Mouse (Mus musculus): Measurements from ENCODE around the gene Bst1. TPM values are rescaled to one million over a fixed set of nuclear protein-coding genes. Genes with fewer than 3 reads are reported as not detected.

The Bst1 gene
- polyA plus RNA-seq, 1 experiment, result 5.6 TPM

- 22% methylated on average over 3 of the region's 3 CpGs for WGBS
- no peak for TF ChIP-seq CTCF (IDR thresholded peaks at IDR 0.05; ENCODE audit: extremely low read depth, insufficient read depth, insufficient read length, insufficient replicate concordance)
- no peak; the same call in 1 of the 2 replicates for TF ChIP-seq POLR2A (IDR thresholded peaks at IDR 0.05; ENCODE audit: low read depth, low read length)
- H3K36me3 ChIP-seq (ENCODE audit: control insufficient read depth, insufficient read depth, low read length), result no peaks in the 10 kb centered on the region
- H3K27me3 ChIP-seq (ENCODE audit: control insufficient read depth, insufficient read depth, low read length), result no peaks in the 10 kb centered on the region
- H3K27ac ChIP-seq (ENCODE audit: insufficient read depth, low read length), result 0 out of 2 replicates have a peak overlapping the region, but pooled peaks have one; percentile 34
- H3K4me3 ChIP-seq (ENCODE audit: extremely low read depth, insufficient read depth, insufficient read length), result no peak overlapping the region
- DNase-seq (ENCODE audit: low read depth in 1 of 2, low spot score in 2 of 2), result peak; percentile 67 to 77
- H3K4me1 ChIP-seq (ENCODE audit: control insufficient read depth, insufficient read depth, insufficient read length), result peaks cover 5% of the 10 kb centered on the region; the same call in 1 of the 2 replicates
Observed at GRCm38 (mm10) chr5:43824580-43824979, 5.9 kb downstream of the Bst1 start.

- no peak for DNase-seq (ENCODE audit: low read depth in 1 of 2, low spot score in 2 of 2)
- TF ChIP-seq POLR2A (IDR thresholded peaks at IDR 0.05; ENCODE audit: low read depth, low read length) (no peak), CTCF (IDR thresholded peaks at IDR 0.05; ENCODE audit: extremely low read depth, insufficient read depth, insufficient read length, insufficient replicate concordance) (no peak)
- WGBS, result 80% methylated on average over 2 of the region's 2 CpGs
- Histone ChIP-seq H3K4me3 (ENCODE audit: extremely low read depth, insufficient read depth, insufficient read length) (no peak overlapping the region), H3K27ac (ENCODE audit: insufficient read depth, low read length) (no peak overlapping the region), H3K27me3 (ENCODE audit: control insufficient read depth, insufficient read depth, low read length) (no peaks in the 10 kb centered on the region), H3K36me3 (ENCODE audit: control insufficient read depth, insufficient read depth, low read length) (no peaks in the 10 kb centered on the region), H3K4me1 (ENCODE audit: control insufficient read depth, insufficient read depth, insufficient read length) (peaks cover 4% of the 10 kb centered on the region; the same call in 1 of the 2 replicates)
Observed at GRCm38 (mm10) chr5:43826883-43827282, 8.2 kb downstream of the Bst1 start.

GRCm38 (mm10) chr5:43827366-43827765 is 8.7 kb downstream of the Bst1 start:
- H3K27ac ChIP-seq (ENCODE audit: insufficient read depth, low read length), result no peak overlapping the region
- DNase-seq (ENCODE audit: low read depth in 1 of 2, low spot score in 2 of 2), result no peak
- no peak overlapping the region for H3K4me3 ChIP-seq (ENCODE audit: extremely low read depth, insufficient read depth, insufficient read length)
- H3K27me3 ChIP-seq (ENCODE audit: control insufficient read depth, insufficient read depth, low read length), result no peaks in the 10 kb centered on the region
- WGBS, result 78% methylated on average over 9 of the region's 9 CpGs
- no peaks in the 10 kb centered on the region for H3K36me3 ChIP-seq (ENCODE audit: control insufficient read depth, insufficient read depth, low read length)
- H3K4me1 ChIP-seq (ENCODE audit: control insufficient read depth, insufficient read depth, insufficient read length), result peaks cover 4% of the 10 kb centered on the region; the same call in 1 of the 2 replicates
- TF ChIP-seq CTCF (IDR thresholded peaks at IDR 0.05; ENCODE audit: extremely low read depth, insufficient read depth, insufficient read length, insufficient replicate concordance) (no peak), POLR2A (IDR thresholded peaks at IDR 0.05; ENCODE audit: low read depth, low read length) (no peak)

- H3K36me3 ChIP-seq (ENCODE audit: control insufficient read depth, insufficient read depth, low read length), result no peaks in the 10 kb centered on the region
- no peaks in the 10 kb centered on the region for H3K27me3 ChIP-seq (ENCODE audit: control insufficient read depth, insufficient read depth, low read length)
- H3K4me1 ChIP-seq (ENCODE audit: control insufficient read depth, insufficient read depth, insufficient read length), result no peaks in the 10 kb centered on the region; the same call in 1 of the 2 replicates
- no peak overlapping the region for H3K4me3 ChIP-seq (ENCODE audit: extremely low read depth, insufficient read depth, insufficient read length)
- DNase-seq (ENCODE audit: low read depth in 1 of 2, low spot score in 2 of 2), result no peak
- WGBS, result 87% methylated on average over 7 of the region's 7 CpGs
- TF ChIP-seq CTCF (IDR thresholded peaks at IDR 0.05; ENCODE audit: extremely low read depth, insufficient read depth, insufficient read length, insufficient replicate concordance) (no peak), POLR2A (IDR thresholded peaks at IDR 0.05; ENCODE audit: low read depth, low read length) (no peak)
- no peak overlapping the region for H3K27ac ChIP-seq (ENCODE audit: insufficient read depth, low read length)
Observed at GRCm38 (mm10) chr5:43836590-43836989, 17.9 kb downstream of the Bst1 start.

- Histone ChIP-seq H3K4me3 (ENCODE audit: extremely low read depth, insufficient read depth, insufficient read length) (no peak overlapping the region), H3K27ac (ENCODE audit: insufficient read depth, low read length) (no peak overlapping the region), H3K36me3 (ENCODE audit: control insufficient read depth, insufficient read depth, low read length) (no peaks in the 10 kb centered on the region), H3K27me3 (ENCODE audit: control insufficient read depth, insufficient read depth, low read length) (no peaks in the 10 kb centered on the region), H3K4me1 (ENCODE audit: control insufficient read depth, insufficient read depth, insufficient read length) (no peaks in the 10 kb centered on the region; the same call in 1 of the 2 replicates)
- 31% methylated on average over 5 of the region's 5 CpGs for WGBS
- TF ChIP-seq POLR2A (IDR thresholded peaks at IDR 0.05; ENCODE audit: low read depth, low read length) (no peak), CTCF (IDR thresholded peaks at IDR 0.05; ENCODE audit: extremely low read depth, insufficient read depth, insufficient read length, insufficient replicate concordance) (peak; percentile 39; the same call in 1 of the 2 replicates)
- DNase-seq (ENCODE audit: low read depth in 1 of 2, low spot score in 2 of 2), result peak in 1 of 2 experiments; percentile 53
Observed at GRCm38 (mm10) chr5:43837372-43837771, 18.7 kb downstream of the Bst1 start.

GRCm38 (mm10) chr5:43841144-43842010 is 22.7 kb downstream of the Bst1 start:
- Histone ChIP-seq H3K27me3 (ENCODE audit: control insufficient read depth, insufficient read depth, low read length) (no peaks in the 10 kb centered on the region), H3K36me3 (ENCODE audit: control insufficient read depth, insufficient read depth, low read length) (no peaks in the 10 kb centered on the region), H3K4me3 (ENCODE audit: extremely low read depth, insufficient read depth, insufficient read length) (peak overlapping the region; percentile 31), H3K4me1 (ENCODE audit: control insufficient read depth, insufficient read depth, insufficient read length) (peaks cover 8% of the 10 kb centered on the region), H3K27ac (ENCODE audit: insufficient read depth, low read length) (peak overlapping the region; percentile 85)
- DNase-seq (ENCODE audit: low read depth in 1 of 2, low spot score in 2 of 2), result peak; percentile 54 to 63
- peak; percentile 49; the same call in 1 of the 2 replicates for TF ChIP-seq CTCF (IDR thresholded peaks at IDR 0.05; ENCODE audit: extremely low read depth, insufficient read depth, insufficient read length, insufficient replicate concordance)
- TF ChIP-seq POLR2A (IDR thresholded peaks at IDR 0.05; ENCODE audit: low read depth, low read length), result no peak
- 9% methylated on average over 11 of the region's 11 CpGs for WGBS

GRCm38 (mm10) chr5:43842011-43842285 is 23.3 kb downstream of the Bst1 start:
- no peak for TF ChIP-seq CTCF (IDR thresholded peaks at IDR 0.05; ENCODE audit: extremely low read depth, insufficient read depth, insufficient read length, insufficient replicate concordance)
- no peak for TF ChIP-seq POLR2A (IDR thresholded peaks at IDR 0.05; ENCODE audit: low read depth, low read length)
- Histone ChIP-seq H3K36me3 (ENCODE audit: control insufficient read depth, insufficient read depth, low read length) (no peaks in the 10 kb centered on the region), H3K4me1 (ENCODE audit: control insufficient read depth, insufficient read depth, insufficient read length) (peaks cover 12% of the 10 kb centered on the region), H3K4me3 (ENCODE audit: extremely low read depth, insufficient read depth, insufficient read length) (peak overlapping the region; percentile 31), H3K27me3 (ENCODE audit: control insufficient read depth, insufficient read depth, low read length) (no peaks in the 10 kb centered on the region), H3K27ac (ENCODE audit: insufficient read depth, low read length) (peak overlapping the region; percentile 85)
- DNase-seq (ENCODE audit: low read depth in 1 of 2, low spot score in 2 of 2), result peak in 1 of 2 experiments; percentile 43
- 28% methylated on average over 5 of the region's 5 CpGs for WGBS

Measured in spleen, adult 2 months (tissue).